Mouse (Mus musculus) MEL (cell line): ENCODE data around the gene Ttc17. TPM values are rescaled to one million over a fixed set of nuclear protein-coding genes. Genes with fewer than 3 reads are reported as not detected.

Experiments
- DNase-seq: peaks from one replicate; pipeline ENCODE4 v3.0.0; 2011; ENCODE audit warnings: low read depth, low spot score
- H3K27ac ChIP-seq: 2 replicates; pipeline ENCODE4 v1.5.1; 2012; ENCODE audit warnings: low read depth, mild to moderate bottlenecking, control low read depth, low read length, moderate library complexity; ENCODE audit not compliant: control insufficient read depth
- H3K27me3 ChIP-seq, 2 experiments: fragments of 150-350 bp in 1 of 2; sonication (generic) in 1 of 2; 2 replicates each; pipeline ENCODE4 v1.6.1; 2012; ENCODE audit warnings: low read length in 2 of 2, mild to moderate bottlenecking in 2 of 2, improper control_type of control experiment in 1 of 2, moderate library complexity in 1 of 2; ENCODE audit not compliant: insufficient read depth in 2 of 2, control insufficient read depth in 1 of 2
- H3K36me3 ChIP-seq, 2 experiments: 2 replicates each; pipeline ENCODE4 v1.6.1; 2012 to 2014; ENCODE audit warnings: low read length in 2 of 2, improper control_type of control experiment in 1 of 2, inconsistent platforms in 1 of 2, mild to moderate bottlenecking in 1 of 2; ENCODE audit not compliant: insufficient read depth in 2 of 2, control insufficient read depth in 1 of 2
- H3K4me1 ChIP-seq, 2 experiments: fragments of 150-350 bp in 1 of 2; sonication (generic) in 1 of 2; 2 replicates each; pipeline ENCODE4 v1.6.1; 2012; ENCODE audit warnings: low read length in 2 of 2, improper control_type of control experiment in 1 of 2, mild to moderate bottlenecking in 1 of 2; ENCODE audit not compliant: insufficient read depth in 2 of 2, control insufficient read depth in 1 of 2
- H3K4me3 ChIP-seq, 2 experiments: fragments of 150-350 bp in 1 of 2; sonication (generic) in 1 of 2; 2 replicates each; pipeline ENCODE4 v1.5.1; 2012; ENCODE audit warnings: low read depth in 2 of 2, low read length in 2 of 2, mild to moderate bottlenecking in 2 of 2, moderate library complexity in 2 of 2, control low read depth in 1 of 2, improper control_type of control experiment in 1 of 2; ENCODE audit not compliant: control insufficient read depth in 1 of 2, insufficient read depth in 1 of 2
- H3K79me2 ChIP-seq: 2 replicates; pipeline ENCODE4 v1.6.1; 2012; ENCODE audit warnings: mild to moderate bottlenecking, low read length, moderate library complexity; ENCODE audit not compliant: control insufficient read depth, poor library complexity, insufficient read depth
- H3K9ac ChIP-seq: 2 replicates; pipeline ENCODE4 v1.6.1; 2012; ENCODE audit warnings: low read depth, mild to moderate bottlenecking, control low read depth, low read length, moderate library complexity; ENCODE audit not compliant: control insufficient read depth, poor library complexity, severe bottlenecking
- H3K9me3 ChIP-seq: fragments of 150-350 bp; sonication (generic); replicated peaks from 2 replicates; pipeline ENCODE4 v1.6.1; 2012; ENCODE audit warnings: mild to moderate bottlenecking, low read length, improper control_type of control experiment, moderate library complexity; ENCODE audit not compliant: insufficient read depth
- BHLHE40 ChIP-seq: IDR thresholded peaks from 2 replicates; pipeline ENCODE4 v1.6.1; 2012; ENCODE audit warnings: low read depth, mild to moderate bottlenecking, inconsistent platforms, low read length, improper control_type of control experiment, borderline replicate concordance
- CHD1 ChIP-seq: IDR thresholded peaks from 2 replicates; pipeline ENCODE4 v1.6.1; 2012; ENCODE audit warnings: low read depth, mild to moderate bottlenecking, inconsistent platforms, low read length, improper control_type of control experiment
- CHD2 ChIP-seq: IDR thresholded peaks from 2 replicates; pipeline ENCODE4 v1.6.1; 2011; ENCODE audit warnings: low read length, improper control_type of control experiment
- E2F4 ChIP-seq: IDR thresholded peaks from 2 replicates; pipeline ENCODE4 v1.6.1; 2011; ENCODE audit warnings: low read depth, low read length, improper control_type of control experiment, borderline replicate concordance
- EP300 ChIP-seq, 2 experiments: IDR thresholded peaks; 2 replicates each; pipeline ENCODE4 v1.6.1; 2011; ENCODE audit warnings: improper control_type of control experiment in 2 of 2, low read length in 2 of 2, low read depth in 1 of 2, mild to moderate bottlenecking in 1 of 2
- ETS1 ChIP-seq: IDR thresholded peaks from 2 replicates; pipeline ENCODE4 v1.6.1; 2012; ENCODE audit warnings: low read depth, mild to moderate bottlenecking, inconsistent platforms, low read length, improper control_type of control experiment, moderate library complexity
- GABPA ChIP-seq: IDR thresholded peaks from 2 replicates; pipeline ENCODE4 v1.6.1; 2012; ENCODE audit warnings: low read depth, mild to moderate bottlenecking, inconsistent platforms, low read length, improper control_type of control experiment, moderate library complexity
- GATA1 ChIP-seq: IDR thresholded peaks from 2 replicates; pipeline ENCODE4 v1.6.1; 2011; ENCODE audit warnings: low read depth, low read length, improper control_type of control experiment
- KAT2A ChIP-seq: conservative IDR thresholded peaks from 2 replicates; pipeline ENCODE4 v1.6.1; 2012; ENCODE audit warnings: low read depth, low read length, improper control_type of control experiment, inconsistent platforms
- MEF2A ChIP-seq: IDR thresholded peaks from 2 replicates; pipeline ENCODE4 v1.6.1; 2014; ENCODE audit warnings: low read depth, mild to moderate bottlenecking, inconsistent platforms, low read length, improper control_type of control experiment; ENCODE audit not compliant: poor library complexity, insufficient replicate concordance, severe bottlenecking; ENCODE audit errors: extremely low read depth
- MXI1 ChIP-seq: IDR thresholded peaks from 2 replicates; pipeline ENCODE4 v1.6.1; 2011; ENCODE audit warnings: mild to moderate bottlenecking, low read depth, low read length, improper control_type of control experiment
- MYB ChIP-seq: IDR thresholded peaks from 2 replicates; pipeline ENCODE4 v1.6.1; 2011; ENCODE audit warnings: mild to moderate bottlenecking, low read depth, low read length, improper control_type of control experiment
- POLR2A ChIP-seq, 2 experiments: IDR thresholded peaks; 2 replicates each; pipeline ENCODE4 v1.6.1; 2011 to 2012; ENCODE audit warnings: low read length in 2 of 2, mild to moderate bottlenecking in 2 of 2, control low read depth in 1 of 2, improper control_type of control experiment in 1 of 2, low read depth in 1 of 2, moderate library complexity in 1 of 2; ENCODE audit not compliant: control insufficient read depth in 1 of 2, insufficient read depth in 1 of 2, poor library complexity in 1 of 2
- POLR2AphosphoS2 ChIP-seq: IDR thresholded peaks from 2 replicates; pipeline ENCODE4 v1.6.1; 2011; ENCODE audit warnings: low read length, improper control_type of control experiment
- RAD21 ChIP-seq: IDR thresholded peaks from 2 replicates; pipeline ENCODE4 v1.6.1; 2011; ENCODE audit warnings: mild to moderate bottlenecking, low read depth, low read length, improper control_type of control experiment
- SIN3A ChIP-seq: IDR thresholded peaks from 2 replicates; pipeline ENCODE4 v1.6.1; 2012; ENCODE audit warnings: low read length, improper control_type of control experiment, inconsistent platforms
- SMC3 ChIP-seq: IDR thresholded peaks from 2 replicates; pipeline ENCODE4 v1.6.1; 2011; ENCODE audit warnings: low read depth, low read length, improper control_type of control experiment
- TBP ChIP-seq: IDR thresholded peaks from 2 replicates; pipeline ENCODE4 v1.8.0; 2011; ENCODE audit warnings: low read depth, low read length, improper control_type of control experiment
- UBTF ChIP-seq: IDR thresholded peaks from 2 replicates; pipeline ENCODE4 v1.6.1; 2012; ENCODE audit warnings: low read depth, mild to moderate bottlenecking, inconsistent platforms, low read length, improper control_type of control experiment, moderate library complexity, borderline replicate concordance; ENCODE audit not compliant: insufficient read depth
- USF2 ChIP-seq, 2 experiments: IDR thresholded peaks; 2 replicates each; pipeline ENCODE4 v1.6.1; 2011 to 2012; ENCODE audit warnings: improper control_type of control experiment in 2 of 2, low read length in 2 of 2, borderline replicate concordance in 1 of 2, inconsistent platforms in 1 of 2, low read depth in 1 of 2, mild to moderate bottlenecking in 1 of 2; ENCODE audit not compliant: insufficient read depth in 1 of 2
- ZC3H11A ChIP-seq: IDR thresholded peaks from 2 replicates; pipeline ENCODE4 v1.6.1; 2012; ENCODE audit warnings: low read depth, mild to moderate bottlenecking, inconsistent platforms, low read length, improper control_type of control experiment
- ZKSCAN1 ChIP-seq: IDR thresholded peaks from 2 replicates; pipeline ENCODE4 v1.6.1; 2012; ENCODE audit warnings: low read depth, mild to moderate bottlenecking, inconsistent platforms, low read length, improper control_type of control experiment, moderate library complexity
- ZMIZ1 ChIP-seq: IDR thresholded peaks from 2 replicates; pipeline ENCODE4 v1.6.1; 2012; ENCODE audit warnings: low read depth, mild to moderate bottlenecking, inconsistent platforms, low read length, improper control_type of control experiment, moderate library complexity
- polyA plus RNA-seq, 2 experiments: library from polyadenylated mRNA; stranded (reverse) in 1 of 2; unstranded in 1 of 2; fragments of >175 nt in 1 of 2; fragments of >200 nt in 1 of 2; gene quantifications; 2 replicates each; pipeline versions ENCODE4 v1.2.1 to v1.2.4; 2012; ENCODE audit warnings: low replicate concordance in 2 of 2, low read depth in 1 of 2; ENCODE audit not compliant: insufficient read length in 2 of 2, insufficient read depth in 1 of 2, missing spikeins in 1 of 2
- total RNA-seq: library from RNA; depleted of rRNA; stranded (reverse); fragments of 300-350 nt; gene quantifications from 2 replicates; pipeline ENCODE4 v1.2.3, GENCODE M21; 2012

Gene Ttc17
- total and polyA plus RNA-seq, 3 experiments: 7.0 to 10.2 TPM; not detected in 1

- no peak overlapping the region for H3K4me3 ChIP-seq
- peaks cover 0 to 2% of the 10 kb centered on the region in 2 experiments; a peak in 1 of 4 replicates for H3K36me3 ChIP-seq
- no peaks in the 10 kb centered on the region for H3K79me2 ChIP-seq
- no peak overlapping the region for H3K27ac ChIP-seq
- H3K27me3 ChIP-seq: no peaks in the 10 kb centered on the region
- no peaks in the 10 kb centered on the region for H3K4me1 ChIP-seq
- TF ChIP-seq MXI1 (no peak), EP300 (IDR thresholded peaks at IDR 0.05; ENCODE audit: low read depth in 1 of 2, low read length in 2 of 2) (no peak), SMC3 (no peak), KAT2A (no peak)
- H3K9ac ChIP-seq: no peak overlapping the region
- DNase-seq: no peak
- H3K9me3 ChIP-seq: no peaks in the 10 kb centered on the region
Measured at GRCm38 (mm10) chr2:94333086-94333485, 73.4 kb downstream of the Ttc17 start.

- no peak for DNase-seq
- H3K27ac ChIP-seq: no peak overlapping the region
- H3K9me3 ChIP-seq: no peaks in the 10 kb centered on the region
- H3K36me3 ChIP-seq: no peaks in the 10 kb centered on the region; a peak in 1 of 4 replicates
- H3K4me1 ChIP-seq: no peaks in the 10 kb centered on the region
- no peak overlapping the region for H3K4me3 ChIP-seq
- H3K27me3 ChIP-seq: no peaks in the 10 kb centered on the region
- TF ChIP-seq UBTF (no peak), ZC3H11A (no peak), POLR2AphosphoS2 (no peak), MEF2A (no peak), ZMIZ1 (no peak), MYB (no peak), TBP (no peak), E2F4 (no peak), GABPA (no peak), GATA1 (no peak), CHD1 (no peak)
- no peak overlapping the region for H3K9ac ChIP-seq
- H3K79me2 ChIP-seq: no peaks in the 10 kb centered on the region
Measured at GRCm38 (mm10) chr2:94329336-94329735, 77.2 kb downstream of the Ttc17 start.

- Histone ChIP-seq H3K4me3 (no peak overlapping the region), H3K9me3 (no peaks in the 10 kb centered on the region), H3K27me3 (no peaks in the 10 kb centered on the region), H3K79me2 (no peaks in the 10 kb centered on the region)
- no peak for DNase-seq
- TF ChIP-seq POLR2A (IDR thresholded peaks at IDR 0.05; ENCODE audit: control insufficient read depth in 1 of 2, insufficient read depth in 1 of 2, low read depth in 1 of 2, low read length in 2 of 2, poor library complexity in 1 of 2): no peak
- TF ChIP-seq ETS1: no peak
- no peak for TF ChIP-seq MYB
- no peak for TF ChIP-seq USF2 (IDR thresholded peaks at IDR 0.05; ENCODE audit: borderline replicate concordance in 1 of 2, insufficient read depth in 1 of 2, low read depth in 1 of 2, low read length in 2 of 2)
- TF ChIP-seq E2F4: no peak
- TF ChIP-seq CHD2: no peak
- no peak for TF ChIP-seq BHLHE40
- no peak for TF ChIP-seq CHD1
- TF ChIP-seq EP300 (IDR thresholded peaks at IDR 0.05; ENCODE audit: low read depth in 1 of 2, low read length in 2 of 2): no peak
- no peak for TF ChIP-seq KAT2A
- no peak for TF ChIP-seq RAD21
- no peak for TF ChIP-seq SIN3A
- TF ChIP-seq UBTF: no peak
- no peak for TF ChIP-seq ZKSCAN1
- TF ChIP-seq, all 39 proteins: peak for 0
- H3K36me3 ChIP-seq: no peaks in the 10 kb centered on the region; a peak in 1 of 4 replicates
- H3K27ac ChIP-seq: no peak overlapping the region
- no peak overlapping the region for H3K9ac ChIP-seq
- H3K4me1 ChIP-seq: no peaks in the 10 kb centered on the region
Measured at GRCm38 (mm10) chr2:94327836-94328235, 78.7 kb downstream of the Ttc17 start.
